Mouse (Mus musculus) left cerebral cortex, postnatal 14 days (tissue): Measurements from ENCODE around the gene Hdac5. TPM values are rescaled to one million over a fixed set of nuclear protein-coding genes. Genes with fewer than 3 reads are reported as not detected.

Experiments
- DNase-seq, 2 experiments: peaks; one replicate each; pipeline ENCODE4 v3.0.0; 2021 to 2022; ENCODE audit warnings: low spot score in 2 of 2, mixed read lengths in 1 of 2
- intact Hi-C: fragments of 180-260 bp; cut with DNase I; formaldehyde crosslinking; loops from one replicate; pipeline ENCODE4 v1.15.1; 2025
- microRNA-seq, 2 experiments: library from miRNA; unstranded; fragments of <30 nt; microRNA quantifications; one replicate each; pipeline ENCODE4 v1.2.0; 2022
- total RNA-seq, 2 experiments: library from RNA; stranded (reverse); gene quantifications; 2 replicates each; pipeline ENCODE4 v1.2.3; 2021

The Hdac5 gene
- total RNA-seq, 2 experiments from 2014 or later = 194 to 197 TPM

- intact Hi-C loops = no loop called here
Observed at GRCm38 (mm10) chr11:102147213-102147989, 82.6 kb downstream of the Hdac5 start.

GRCm38 (mm10) chr11:102146531-102146930 is 83.4 kb downstream of the Hdac5 start:
- no peak for DNase-seq

More at GRCm38 (mm10) chr11:102147213-102147989, 82.6 kb downstream of the Hdac5 start:
- no peak for DNase-seq

GRCm38 (mm10) chr11:102146005-102146404 is 84.0 kb downstream of the Hdac5 start:
- no peak for DNase-seq
- intact Hi-C loops = no loop called here

More at GRCm38 (mm10) chr11:102146531-102146930, 83.4 kb downstream of the Hdac5 start:
- intact Hi-C loops = no loop called here

GRCm38 (mm10) chr11:102145471-102146001 is 84.4 kb downstream of the Hdac5 start, which contains the start of gene Nags:
Gene Nags, plus strand, starts transcription at chr11:102145513.
- no peak for DNase-seq
- intact Hi-C loops = no loop called here

GRCm38 (mm10) chr11:102144957-102145470 is 85.0 kb downstream of the Hdac5 start:
- intact Hi-C loops = no loop called here
- DNase-seq = no peak

Small RNAs within 50 kb of the gene (microRNA-seq; reads per million reads assigned to microRNA genes)
- 3.0 to 3.7 reads per million in 2 experiments for gene Mir8101

Other genes with a start within 250 kb of the Hdac5 start
- gene Cfap97d1, start 245.9 kb downstream of the Hdac5 start, total RNA-seq = not detected
- 100 to 1,000 TPM; 191 to 205 TPM for gene Dusp3, start 243.2 kb downstream of the Hdac5 start, total RNA-seq
- gene Mpp3, start 201.7 kb downstream of the Hdac5 start, total RNA-seq = 10 to 100 TPM; 50.3 to 52.0 TPM
- not detected for gene Cd300lg, start 188.7 kb downstream of the Hdac5 start, total RNA-seq
- 100 to 1,000 TPM; 152 to 155 TPM for gene Mpp2, start 141.7 kb downstream of the Hdac5 start, total RNA-seq
- gene Ppy, start 128.8 kb downstream of the Hdac5 start, total RNA-seq = not detected
- gene Pyy, start 122.3 kb downstream of the Hdac5 start, total RNA-seq = not detected
- gene Nags, start 84.7 kb downstream of the Hdac5 start, total RNA-seq = not detected
- 10 to 100 TPM; 27.0 to 30.3 TPM for gene Tmem101, start 73.8 kb downstream of the Hdac5 start, total RNA-seq
- 10 to 100 TPM; 60.5 to 65.2 TPM for gene Lsm12, start 44.9 kb downstream of the Hdac5 start, total RNA-seq
- 10 to 100 TPM; 45.5 to 49.1 TPM for gene G6pc3, start 40.5 kb downstream of the Hdac5 start, total RNA-seq
- under 1 TPM; 0.46 to 0.63 TPM for gene BC030867, start 18.7 kb upstream of the Hdac5 start, total RNA-seq
- gene Asb16, start 38.6 kb upstream of the Hdac5 start, total RNA-seq = under 1 TPM; 0.59 to 0.72 TPM
- 10 to 100 TPM; 66.1 to 69.5 TPM for gene Tmub2, start 54.8 kb upstream of the Hdac5 start, total RNA-seq
- 100 to 1,000 TPM; 180 to 196 TPM for gene Atxn7l3, start 66.5 kb upstream of the Hdac5 start, total RNA-seq
- 100 to 1,000 TPM; 104 to 108 TPM for gene Ubtf, start 89.6 kb upstream of the Hdac5 start, total RNA-seq
- gene Slc4a1, start 136.0 kb upstream of the Hdac5 start, total RNA-seq = 1 to 10 TPM; 1.2 to 1.3 TPM
- gene Rundc3a, start 163.2 kb upstream of the Hdac5 start, total RNA-seq = 100 to 1,000 TPM; 399 to 416 TPM
- 10 to 100 TPM; 71.0 to 71.3 TPM for gene Slc25a39, start 177.8 kb upstream of the Hdac5 start, total RNA-seq
- gene Grn, start 200.1 kb upstream of the Hdac5 start, total RNA-seq = 10 to 100 TPM; 74.3 to 78.5 TPM
- gene Fam171a2, start 217.5 kb upstream of the Hdac5 start, total RNA-seq = 100 to 1,000 TPM in 1 of 2 experiments, 10 to 100 TPM in 1; 97.3 to 111 TPM
- gene Itga2b, start 240.0 kb upstream of the Hdac5 start, total RNA-seq = 1 to 10 TPM; 2.0 to 3.6 TPM